Mouse (Mus musculus): ENCODE results near the gene Vmn1r89.

DNA sequence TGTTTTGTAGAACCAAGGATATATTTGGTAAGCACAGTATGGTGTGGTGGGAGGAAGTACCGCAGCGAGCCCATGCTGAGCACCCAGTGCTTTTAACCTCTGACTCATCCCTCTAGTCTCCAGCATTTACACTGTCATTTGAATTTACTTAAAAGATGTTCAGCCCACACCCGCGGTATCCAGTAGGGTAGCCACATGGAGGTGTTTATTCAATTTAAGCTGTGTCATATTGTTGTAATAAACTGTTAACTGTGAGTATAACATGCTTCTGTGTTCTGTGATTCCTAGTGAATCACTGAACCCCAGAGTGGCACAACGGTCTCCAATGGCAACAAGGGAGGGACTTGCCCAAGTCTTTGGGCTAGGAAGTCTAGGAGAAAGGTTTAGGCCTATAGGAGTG is 51.0 kb downstream of the Vmn1r89 start:
- TF ChIP-seq CTCF (IDR thresholded peaks at IDR 0.05; ENCODE audit: low read depth) (no peak), EP300 (IDR thresholded peaks at IDR 0.05; ENCODE audit: low read depth) (no peak)

All from heart, postnatal 0 days (tissue).